Mouse (Mus musculus): Measurements from ENCODE around the gene 1700066M21Rik. TPM values are rescaled to one million over a fixed set of nuclear protein-coding genes. Genes with fewer than 3 reads are reported as not detected.

The 1700066M21Rik gene
- 8.2 and 10.5 TPM in 2 replicates for polyA plus RNA-seq (2012; rRNA removed)
- 13.8 and 14.7 TPM in 2 replicates for polyA plus RNA-seq (2014; fragmentation: Nextera tagmentation; extraction: Ambion mirVana)

DNA sequence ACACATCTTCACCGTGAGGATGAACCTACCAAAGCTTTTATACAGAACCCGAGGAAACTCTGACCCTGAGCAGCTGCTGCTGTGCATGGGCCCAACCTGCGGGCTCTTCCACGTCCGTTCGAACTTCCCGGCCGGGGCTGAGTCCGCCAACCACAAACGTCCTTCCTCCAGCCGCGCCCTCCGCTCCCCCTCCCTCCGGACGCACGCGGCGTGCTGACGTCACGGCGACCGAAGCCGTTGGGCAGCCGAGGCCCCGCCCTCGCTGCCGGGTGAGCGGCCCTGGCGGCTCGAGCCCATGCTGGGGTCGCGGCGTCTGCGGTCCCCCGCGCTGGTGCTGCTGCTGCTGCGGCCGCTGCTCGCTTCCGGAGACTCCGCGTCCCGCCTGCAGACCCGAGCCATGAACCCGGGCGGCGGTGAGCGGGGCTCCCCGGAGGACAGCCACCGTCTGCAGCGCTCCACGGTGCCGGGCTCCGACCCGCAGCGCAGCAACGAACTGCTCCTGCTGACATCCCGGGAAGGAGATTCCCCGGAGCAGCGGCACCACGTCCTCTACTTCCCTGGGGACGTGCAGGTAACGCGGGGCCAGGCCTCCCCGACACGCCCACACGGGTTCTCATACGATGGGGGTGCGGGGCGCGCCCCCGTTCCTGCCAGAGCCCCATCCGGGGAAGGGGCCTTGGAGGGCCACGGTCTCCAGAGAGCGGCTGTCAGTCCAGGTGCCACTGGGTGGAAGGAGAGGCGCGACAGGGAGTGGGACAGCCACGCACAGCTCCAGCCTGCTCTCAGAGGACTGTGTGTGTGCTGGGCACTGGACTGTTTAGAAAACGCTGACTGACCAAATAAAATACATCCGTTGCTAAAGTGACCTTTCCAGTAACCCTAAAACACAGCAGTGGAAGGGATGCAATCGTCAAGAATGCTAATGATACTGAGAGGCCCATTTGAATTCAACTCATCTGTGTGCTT, at the start of gene 1700066M21Rik:
1700066M21Rik (plus strand) TSS at position 245 of the 966 bp plus-strand sequence.
- peak; percentile 80; the same call in 1 of the 2 replicates for TF ChIP-seq POLR2A (IDR thresholded peaks at IDR 0.05; ENCODE audit: borderline replicate concordance, extremely low read depth, insufficient read depth, insufficient read length)
- H3K9me3 ChIP-seq (ENCODE audit: control insufficient read depth, low read length): no peaks in the 10 kb centered on the region
- no peaks in the 10 kb centered on the region for H3K36me3 ChIP-seq (ENCODE audit: control insufficient read depth, insufficient read depth, low read length)
- DNase-seq (ENCODE audit: low spot score): peak; percentile 86
- peak within 1 kb of the TSS; percentile 100 for H3K4me2 ChIP-seq (replicated peaks; ENCODE audit: low read depth, low read length, severe bottlenecking)
- WGBS: 1% methylated on average over 76 of the region's 81 CpGs
- peak; percentile 97 for ATAC-seq (ENCODE audit: low FRiP score, low read depth)
- H3K4me1 ChIP-seq (ENCODE audit: control insufficient read depth, insufficient read depth, low read length): peaks cover 5% of the 10 kb centered on the region
- H3K4me3 ChIP-seq (replicated peaks; ENCODE audit: low read length): peak within 1 kb of the TSS; percentile 85
- H3K27ac ChIP-seq (replicated peaks; ENCODE audit: low read depth, low read length): peak within 1 kb of the TSS; percentile 41; the same call in 1 of the 2 replicates
- peak within 1 kb of the TSS; percentile 83 for H3K9ac ChIP-seq (ENCODE audit: low read depth, low read length, severe bottlenecking)
- H3K27me3 ChIP-seq (ENCODE audit: control insufficient read depth, insufficient read depth, low read length): no peaks in the 10 kb centered on the region

DNA sequence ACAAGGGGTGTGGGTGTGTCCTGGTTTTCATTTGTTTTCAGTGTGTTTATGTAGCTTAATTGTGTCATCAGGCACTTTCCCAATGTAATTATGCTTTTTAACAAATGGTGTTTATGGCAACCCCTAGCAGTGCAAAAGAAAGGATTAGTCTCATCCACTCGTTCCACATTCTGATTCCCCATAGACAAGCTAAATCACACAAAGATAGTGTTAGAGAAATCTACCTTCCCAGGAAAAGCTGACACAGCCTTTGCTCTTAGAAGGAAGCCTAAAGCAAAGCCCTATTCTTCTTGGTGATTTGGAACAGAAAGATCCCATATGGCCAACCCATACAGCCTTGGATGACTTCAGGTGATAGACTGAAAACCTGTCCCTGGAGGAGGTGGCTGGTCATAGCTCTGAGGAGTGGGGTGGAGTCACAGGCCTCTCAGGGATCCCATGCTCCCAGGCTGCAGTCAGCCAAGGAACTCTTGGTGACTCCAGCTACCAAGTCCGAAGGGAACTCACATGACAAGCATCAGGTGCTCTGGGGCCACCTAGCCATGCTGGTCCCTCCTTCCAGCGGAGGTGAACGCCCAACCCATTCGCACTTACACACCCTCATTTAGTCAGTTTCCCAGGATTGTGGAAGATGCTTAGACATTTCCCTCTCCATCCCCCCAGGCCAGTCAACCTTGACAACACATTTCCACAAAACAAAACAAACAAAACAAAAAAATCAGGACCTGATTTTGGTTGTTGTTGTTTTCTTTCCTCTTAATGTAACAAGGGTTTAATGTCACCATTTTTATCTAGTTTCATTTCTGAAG, 47.9 kb upstream of the 1700066M21Rik start:
- Histone ChIP-seq H3K27me3 (ENCODE audit: control insufficient read depth, insufficient read depth, low read length) (peaks cover 6% of the 10 kb centered on the region; the same call in 1 of the 2 replicates), H3K27ac (replicated peaks; ENCODE audit: low read depth, low read length) (no peak overlapping the region), H3K9ac (ENCODE audit: low read depth, low read length, severe bottlenecking) (no peak overlapping the region), H3K4me2 (replicated peaks; ENCODE audit: low read depth, low read length, severe bottlenecking) (no peak overlapping the region), H3K4me3 (replicated peaks; ENCODE audit: low read length) (no peak overlapping the region), H3K4me1 (ENCODE audit: control insufficient read depth, insufficient read depth, low read length) (0 out of 2 replicates have a peak, but pooled peaks cover 2% of the 10 kb centered on the region), H3K36me3 (ENCODE audit: control insufficient read depth, insufficient read depth, low read length) (no peaks in the 10 kb centered on the region), H3K9me3 (ENCODE audit: control insufficient read depth, low read length) (no peaks in the 10 kb centered on the region)
- no peak for ATAC-seq (ENCODE audit: low FRiP score, low read depth)
- TF ChIP-seq POLR2A (IDR thresholded peaks at IDR 0.05; ENCODE audit: borderline replicate concordance, extremely low read depth, insufficient read depth, insufficient read length): no peak
- DNase-seq (ENCODE audit: low spot score): no peak
- WGBS: 67% methylated on average over 5 of the region's 5 CpGs

DNA sequence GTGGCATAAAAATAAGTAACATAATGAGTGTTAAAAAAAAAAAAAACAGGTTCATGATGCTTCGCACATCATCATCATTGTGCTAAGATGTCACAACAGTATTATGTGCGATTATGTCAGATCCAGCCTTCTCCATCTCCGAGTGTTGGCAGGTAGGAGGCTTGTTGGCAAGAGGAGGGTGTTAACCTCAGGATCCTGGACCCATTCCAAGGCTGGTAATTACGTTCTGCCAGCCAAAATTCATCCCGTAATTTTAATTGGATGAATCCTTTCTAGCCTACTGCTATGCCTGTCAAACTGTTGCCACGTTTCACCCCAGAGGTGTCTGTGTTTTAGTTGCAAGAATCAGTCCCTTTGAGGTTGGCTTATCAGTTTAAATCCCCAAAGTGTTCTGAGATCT, 47.2 kb upstream of the 1700066M21Rik start:
- H3K9ac ChIP-seq (ENCODE audit: low read depth, low read length, severe bottlenecking): no peak overlapping the region
- 0 out of 2 replicates have a peak, but pooled peaks cover 2% of the 10 kb centered on the region for H3K4me1 ChIP-seq (ENCODE audit: control insufficient read depth, insufficient read depth, low read length)
- TF ChIP-seq POLR2A (IDR thresholded peaks at IDR 0.05; ENCODE audit: borderline replicate concordance, extremely low read depth, insufficient read depth, insufficient read length): no peak
- ATAC-seq (ENCODE audit: low FRiP score, low read depth) (no peak), DNase-seq (ENCODE audit: low spot score) (no peak)
- no peak overlapping the region for H3K27ac ChIP-seq (replicated peaks; ENCODE audit: low read depth, low read length)
- 62% methylated on average over 6 of the region's 6 CpGs for WGBS
- no peak overlapping the region for H3K4me2 ChIP-seq (replicated peaks; ENCODE audit: low read depth, low read length, severe bottlenecking)
- H3K36me3 ChIP-seq (ENCODE audit: control insufficient read depth, insufficient read depth, low read length): no peaks in the 10 kb centered on the region
- no peak overlapping the region for H3K4me3 ChIP-seq (replicated peaks; ENCODE audit: low read length)
- peaks cover 6% of the 10 kb centered on the region; the same call in 1 of the 2 replicates for H3K27me3 ChIP-seq (ENCODE audit: control insufficient read depth, insufficient read depth, low read length)
- H3K9me3 ChIP-seq (ENCODE audit: control insufficient read depth, low read length): no peaks in the 10 kb centered on the region

DNA sequence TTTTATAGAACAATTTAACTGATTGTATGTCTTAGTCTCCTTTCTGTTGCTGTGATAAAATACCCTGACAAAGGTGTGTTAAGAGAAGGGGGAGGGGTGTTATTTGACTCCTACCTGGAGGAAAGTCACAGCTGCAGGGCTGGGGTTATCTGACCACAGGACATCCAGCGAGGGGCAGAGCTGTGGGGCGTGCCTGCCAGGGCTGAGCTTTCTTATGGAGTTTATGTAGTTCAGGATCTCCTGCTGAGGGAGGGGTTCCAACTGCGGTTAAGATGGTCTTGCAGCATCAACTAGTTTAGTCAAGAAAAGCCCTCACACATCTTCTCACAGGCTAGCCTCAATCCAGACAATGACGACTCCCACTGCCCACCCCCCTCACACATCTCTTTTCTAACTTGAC, 45.4 kb upstream of the 1700066M21Rik start:
- no peaks in the 10 kb centered on the region for H3K36me3 ChIP-seq (ENCODE audit: control insufficient read depth, insufficient read depth, low read length)
- H3K4me2 ChIP-seq (replicated peaks; ENCODE audit: low read depth, low read length, severe bottlenecking): no peak overlapping the region
- H3K27me3 ChIP-seq (ENCODE audit: control insufficient read depth, insufficient read depth, low read length): no peaks in the 10 kb centered on the region
- H3K9ac ChIP-seq (ENCODE audit: low read depth, low read length, severe bottlenecking): no peak overlapping the region
- ATAC-seq (ENCODE audit: low FRiP score, low read depth) (no peak), DNase-seq (ENCODE audit: low spot score) (no peak)
- no peaks in the 10 kb centered on the region for H3K4me1 ChIP-seq (ENCODE audit: control insufficient read depth, insufficient read depth, low read length)
- 21% methylated on average over 4 of the region's 4 CpGs for WGBS
- no peak for TF ChIP-seq POLR2A (IDR thresholded peaks at IDR 0.05; ENCODE audit: borderline replicate concordance, extremely low read depth, insufficient read depth, insufficient read length)
- no peaks in the 10 kb centered on the region for H3K9me3 ChIP-seq (ENCODE audit: control insufficient read depth, low read length)
- H3K27ac ChIP-seq (replicated peaks; ENCODE audit: low read depth, low read length): no peak overlapping the region
- H3K4me3 ChIP-seq (replicated peaks; ENCODE audit: low read length): no peak overlapping the region
